ENCODE assay signal across 28 mouse cellular contexts in genomic region chr13:90170100-90170781, GRCm38 (mm10).
A peak's percentile ranks its signal among the peaks of the same experiment; 100 is the strongest.
DNase-seq lines count a peak whose midpoint lies in the region; ATAC-seq and TF ChIP-seq lines count a peak whose summit lies in the region.
"Had no signal": no experiment of that assay in that cellular context is flagged by ENCODE, and none has a peak within 500 bp of the region (broad histone marks: within the 10 kb centered on the region; RNA-seq: fewer than 3 reads in every experiment).

No protein-coding gene starts in this region.

- no peaks in the 10 kb centered on the region for H3K36me3 ChIP-seq in limb, embryonic 12.5 days
- no peaks in the 10 kb centered on the region for H3K36me3 ChIP-seq in limb, embryonic 10.5 days
- H3K36me3 ChIP-seq: heart, embryonic 12.5 days; hindbrain, embryonic 10.5 days; limb, embryonic 15.5 days; neural tube, embryonic 13.5 days; stomach, embryonic 15.5 days had no signal

- no peak overlapping the region for H3K4me3 ChIP-seq in limb, embryonic 12.5 days (replicated peaks)
- no peak overlapping the region for H3K4me3 ChIP-seq in limb, embryonic 10.5 days
- H3K4me3 ChIP-seq: erythroblast, embryonic 14.5 days; heart, embryonic 12.5 days; hindbrain, embryonic 10.5 days; limb, embryonic 15.5 days; myocyte; neural tube, embryonic 13.5 days; stomach, embryonic 15.5 days had no signal

- no peak overlapping the region for H3K4me2 ChIP-seq in limb, embryonic 12.5 days
- H3K4me2 ChIP-seq: heart, embryonic 12.5 days; limb, embryonic 15.5 days; neural tube, embryonic 13.5 days; stomach, embryonic 15.5 days had no signal

- H3K27me3 ChIP-seq in limb, embryonic 12.5 days: no peaks in the 10 kb centered on the region
- no peaks in the 10 kb centered on the region for H3K27me3 ChIP-seq in limb, embryonic 10.5 days (ENCODE audit: low read depth, poor library complexity, severe bottlenecking)
- H3K27me3 ChIP-seq: heart, embryonic 12.5 days; limb, embryonic 15.5 days; neural tube, embryonic 13.5 days; stomach, embryonic 15.5 days had no signal

- H3K9ac ChIP-seq in limb, embryonic 12.5 days (replicated peaks): no peak overlapping the region
- H3K9ac ChIP-seq: heart, embryonic 12.5 days; limb, embryonic 15.5 days; neural tube, embryonic 13.5 days; stomach, embryonic 15.5 days had no signal

- TF ChIP-seq POLR2A in brain, embryonic 14.5 days (IDR thresholded peaks at IDR 0.05; ENCODE audit: borderline replicate concordance, extremely low read depth, insufficient read depth, insufficient read length, poor library complexity, severe bottlenecking): no peak

- 19% methylated on average over 4 of the region's 4 CpGs for WGBS in limb, embryonic 12.5 days
- 19% methylated on average over 4 of the region's 4 CpGs for WGBS in limb, embryonic 10.5 days

- peaks cover 8% of the 10 kb centered on the region; the same call in 1 of the 2 replicates for H3K4me1 ChIP-seq in limb, embryonic 12.5 days (replicated peaks)
- peaks cover 17% of the 10 kb centered on the region for H3K4me1 ChIP-seq in limb, embryonic 10.5 days
- H3K4me1 ChIP-seq: limb, embryonic 15.5 days; neural tube, embryonic 13.5 days; stomach, embryonic 15.5 days had no signal

- TF ChIP-seq CTCF in brain, embryonic 14.5 days (IDR thresholded peaks at IDR 0.05; ENCODE audit: borderline replicate concordance, extremely low read depth, insufficient read depth, insufficient read length): no peak

- no peaks in the 10 kb centered on the region for H3K9me3 ChIP-seq in limb, embryonic 12.5 days
- H3K9me3 ChIP-seq in limb, embryonic 10.5 days (replicated peaks): no peaks in the 10 kb centered on the region
- H3K9me3 ChIP-seq: heart, embryonic 12.5 days; hindbrain, embryonic 10.5 days; limb, embryonic 15.5 days; neural tube, embryonic 13.5 days; stomach, embryonic 15.5 days had no signal

- DNase-seq in embryo, embryonic 10.5 days (ENCODE audit: low spot score): peak; percentile 31
- DNase-seq in embryo, embryonic 10 days (ENCODE audit: low spot score): no peak
- DNase-seq in limb, embryonic 10.5 days (ENCODE audit: low spot score): no peak
- peak; percentile 52 for DNase-seq in brain, embryonic 14.5 days (ENCODE audit: low read depth)
- DNase-seq in forelimb bud, embryonic 11.5 days (ENCODE audit: low read depth, low spot score): peak; percentile 25
- DNase-seq in liver: no peak
- no peak for DNase-seq in right cerebral cortex, postnatal 10 days (ENCODE audit: low spot score in 2 of 2)
- DNase-seq: adrenal gland, adult 2 months; cerebellum, adult 18-20 months; cerebellum, postnatal 25 days; gastrocnemius, postnatal 10 days; heart, adult 11 months; heart, postnatal 10 days; retina, postnatal 1 day; right cerebral cortex, postnatal 4 days; thymus, postnatal 25 days had no signal

- no peak for ATAC-seq in limb, embryonic 12.5 days (ENCODE audit: insufficient number of reproducible peaks, insufficient read depth, low FRiP score, low TSS enrichment, low read depth)
- ATAC-seq: forebrain, embryonic 14.5 days; hindbrain, embryonic 16.5 days; intestine, embryonic 16.5 days; midbrain, embryonic 16.5 days had no signal

- H3K27ac ChIP-seq in limb, embryonic 12.5 days: 0 out of 2 replicates have a peak overlapping the region, but pooled peaks have one; percentile 23
- H3K27ac ChIP-seq in limb, embryonic 10.5 days: no peak overlapping the region
- H3K27ac ChIP-seq: hindbrain, embryonic 10.5 days; limb, embryonic 15.5 days; neural tube, embryonic 13.5 days; stomach, embryonic 15.5 days had no signal

Comparison
In these comparisons a context has a peak if more than half of its experiments do, and no peak if none do; other contexts are left out.
1. DNase-seq: peak in embryo, embryonic 10.5 days (single experiment), brain, embryonic 14.5 days (single experiment) and forelimb bud, embryonic 11.5 days (single experiment); none in embryo, embryonic 10 days (single experiment), limb, embryonic 10.5 days (single experiment), liver (single experiment) and right cerebral cortex, postnatal 10 days (0 of 2).